Mouse (Mus musculus) thymus, adult 18-20 months (tissue): ENCODE results near the gene Man2c1.

Experiments used
- DNase-seq, 2 experiments: peaks; one replicate each; pipeline ENCODE4 v3.0.0; 2022; ENCODE audit warnings: mixed read lengths in 2 of 2

The Man2c1 gene

DNA sequence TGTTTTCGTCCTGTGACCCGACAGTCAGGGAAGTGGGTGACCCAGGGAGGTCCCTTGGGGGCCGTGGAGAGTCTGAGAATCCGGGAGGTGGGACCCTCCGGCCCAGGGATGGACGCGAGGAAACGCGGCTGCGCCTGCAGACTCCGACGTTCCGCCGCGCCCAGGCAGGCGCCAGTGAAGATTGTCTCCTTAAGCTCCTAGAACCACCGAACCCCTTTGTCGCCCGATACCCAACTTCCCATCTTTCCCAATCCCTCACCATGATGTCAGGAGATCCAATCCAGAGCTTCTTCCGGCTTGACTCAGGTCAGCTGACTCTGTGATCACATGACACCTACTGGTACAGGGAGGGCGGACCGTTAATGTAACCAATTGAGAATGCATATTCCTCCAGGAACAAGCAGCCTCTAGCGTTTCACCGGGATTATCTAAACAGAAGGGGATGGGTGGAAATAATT lies 27.6 kb downstream of the Man2c1 start, which contains the start of gene Commd4:
Gene Commd4, minus strand, starts transcription at position 319 of the 458 bp plus-strand sequence.
- peak; percentile 48 to 77 for DNase-seq

DNA sequence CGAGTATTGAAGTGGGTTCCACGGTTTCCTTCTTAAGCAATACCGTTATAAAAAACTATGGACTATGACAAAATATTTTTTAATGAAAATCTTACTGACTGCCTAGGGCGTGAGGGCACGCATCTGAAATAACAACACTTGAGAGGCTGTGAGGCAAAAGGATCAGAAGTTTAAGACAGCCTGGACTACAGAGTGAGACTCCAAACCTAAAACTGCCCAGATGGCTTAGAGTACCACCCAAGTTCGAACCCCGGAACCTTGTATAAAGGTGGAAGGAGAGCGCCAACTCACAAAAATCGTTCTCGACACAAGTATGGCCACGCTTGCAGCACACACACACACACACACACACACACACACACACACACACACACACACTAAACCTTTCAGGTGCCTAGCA lies 28.0 kb downstream of the Man2c1 start:
- no peak for DNase-seq

DNA sequence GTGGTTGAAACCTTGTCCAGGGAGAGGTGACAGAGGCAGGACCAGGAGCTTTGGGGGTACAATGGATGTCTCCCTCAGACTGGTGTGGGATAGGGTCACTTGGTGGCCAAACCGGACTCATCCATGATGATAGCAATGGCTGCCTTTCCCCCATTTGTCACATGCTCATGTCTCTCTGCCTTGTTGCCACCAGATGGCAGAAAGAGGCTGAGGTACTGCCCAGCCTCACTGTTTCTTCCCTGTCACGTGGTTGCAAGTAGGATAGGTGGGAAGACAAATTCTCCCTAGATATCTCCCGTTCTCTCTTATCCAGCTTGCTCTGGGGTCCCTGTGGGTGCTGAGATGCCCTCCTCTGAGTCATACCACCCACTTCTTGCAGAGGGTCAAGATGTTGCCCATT lies 32.0 kb downstream of the Man2c1 start:
- no peak for DNase-seq

DNA sequence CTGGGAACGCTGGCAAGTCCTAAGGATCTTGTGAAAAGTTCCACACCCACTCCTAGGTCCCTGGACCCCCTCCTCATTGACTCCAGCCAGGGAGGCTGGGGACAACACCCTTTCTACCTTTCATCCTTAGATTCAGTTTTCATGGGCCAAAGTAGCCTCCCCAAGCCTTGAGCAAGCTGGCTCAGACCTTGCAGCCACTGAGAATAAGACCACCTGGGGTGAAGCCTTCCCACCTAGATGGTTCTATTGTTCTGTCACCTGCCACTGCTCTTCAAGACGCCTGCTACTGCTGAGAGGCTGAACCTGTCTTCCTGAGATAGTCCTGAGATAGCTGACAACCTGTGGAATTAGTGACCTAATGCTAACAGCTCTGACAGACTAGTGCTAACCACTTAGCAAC lies 32.6 kb downstream of the Man2c1 start:
- DNase-seq = no peak

DNA sequence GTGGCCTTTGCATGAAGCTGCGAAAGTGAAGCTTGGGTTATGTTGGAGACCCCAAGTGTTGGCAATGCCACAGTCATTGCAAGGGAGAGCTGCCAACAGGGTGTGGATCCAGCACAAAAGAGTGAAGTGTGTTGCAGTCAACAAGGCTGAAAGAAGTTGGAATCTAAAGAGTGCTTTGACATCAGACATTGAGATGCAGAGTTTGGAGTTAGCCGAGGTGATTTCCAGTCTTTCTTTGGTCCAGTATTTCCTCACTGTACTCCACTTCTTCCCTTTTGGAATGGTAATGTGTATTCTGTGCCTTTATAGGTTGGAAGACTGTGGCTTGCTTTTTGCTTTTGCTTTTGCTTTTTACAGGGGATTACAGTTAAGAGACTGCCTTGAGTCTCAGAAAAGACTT lies 35.7 kb downstream of the Man2c1 start:
- DNase-seq = no peak

DNA sequence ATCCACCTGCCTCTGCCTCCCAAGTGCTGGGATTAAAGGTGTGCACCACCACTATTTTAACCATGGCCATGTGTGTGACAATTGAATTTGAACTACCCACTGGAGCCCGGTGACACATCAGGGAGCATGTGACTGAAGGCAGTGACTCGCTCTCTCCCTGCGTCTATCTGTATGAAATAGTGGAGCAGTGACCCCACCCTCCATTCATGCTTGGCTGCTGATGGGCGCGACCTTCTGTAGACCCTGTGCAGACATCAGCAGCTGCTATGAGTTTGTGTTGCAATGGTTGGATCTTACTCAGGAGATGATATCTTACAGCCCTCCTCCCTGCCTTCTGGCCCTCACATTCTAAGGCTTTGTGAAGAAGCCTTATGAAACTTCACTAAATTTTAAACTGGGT lies 37.9 kb downstream of the Man2c1 start:
- no peak for DNase-seq
